ENCODE assay signal across 27 mouse cellular contexts in the genomic region with DNA sequence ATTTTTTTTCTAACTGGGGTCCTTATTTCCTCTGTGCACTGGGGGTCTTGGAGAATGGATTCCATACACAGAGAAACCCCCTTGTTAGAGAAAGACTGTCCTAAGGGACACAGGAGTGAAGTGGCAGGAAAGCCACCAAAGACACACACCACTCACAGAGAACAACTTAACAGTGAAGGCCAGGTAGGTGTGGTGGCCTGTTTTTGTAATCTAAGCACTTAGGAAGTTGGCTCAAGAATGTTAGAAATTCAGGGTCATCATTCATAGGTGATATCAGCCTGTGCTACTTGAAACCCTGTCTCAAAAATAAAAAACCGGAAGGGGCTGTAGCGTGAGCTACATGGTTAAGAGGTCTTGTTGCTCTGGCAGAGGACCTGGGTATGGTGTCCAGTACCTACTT. TPM values are rescaled to one million over a fixed set of nuclear protein-coding genes. Genes with fewer than 3 reads are reported as not detected.
A peak's percentile ranks its signal among the peaks of the same experiment; 100 is the strongest.
DNase-seq lines count a peak whose midpoint lies in the region; ATAC-seq and TF ChIP-seq lines count a peak whose summit lies in the region.
"Had no signal": no experiment of that assay in that cellular context is flagged by ENCODE, and none has a peak within 500 bp of the region (broad histone marks: within the 10 kb centered on the region; RNA-seq: fewer than 3 reads in every experiment).

No protein-coding gene starts in this region.

- H3K27ac ChIP-seq in liver, embryonic 13.5 days = no peak overlapping the region
- no peak overlapping the region for H3K27ac ChIP-seq in liver, postnatal 0 days (ENCODE audit: low read depth)
- H3K27ac ChIP-seq: embryonic facial prominence, embryonic 10.5 days; embryonic facial prominence, embryonic 12.5 days; forebrain, embryonic 13.5 days; forebrain, embryonic 15.5 days had no signal

- peaks cover 26% of the 10 kb centered on the region for H3K4me1 ChIP-seq in liver, embryonic 13.5 days (replicated peaks)
- peaks cover 9% of the 10 kb centered on the region for H3K4me1 ChIP-seq in liver, postnatal 0 days (ENCODE audit: insufficient read depth)
- H3K4me1 ChIP-seq: embryonic facial prominence, embryonic 12.5 days had no signal

- no peak for ATAC-seq in liver, embryonic 13.5 days (ENCODE audit: low read depth)
- no peak for ATAC-seq in liver, postnatal 0 days
- ATAC-seq: activated CD4-positive, CD25-positive, alpha-beta regulatory T cell, adult 4 months; CD4-positive, CD25-positive, alpha-beta regulatory T cell, adult 4 months; forebrain, embryonic 13.5 days; forebrain, embryonic 15.5 days; Patski had no signal

- H3K4me3 ChIP-seq in liver, embryonic 13.5 days (replicated peaks) = no peak overlapping the region
- no peak overlapping the region for H3K4me3 ChIP-seq in liver, postnatal 0 days (ENCODE audit: low read depth, low read length)
- H3K4me3 ChIP-seq: embryonic facial prominence, embryonic 10.5 days; embryonic facial prominence, embryonic 12.5 days; forebrain, embryonic 13.5 days; forebrain, embryonic 15.5 days had no signal

- H3K36me3 ChIP-seq in liver, embryonic 13.5 days = no peaks in the 10 kb centered on the region
- H3K36me3 ChIP-seq in liver, postnatal 0 days (replicated peaks; ENCODE audit: insufficient read depth, low read length) = no peaks in the 10 kb centered on the region
- H3K36me3 ChIP-seq: embryonic facial prominence, embryonic 10.5 days; embryonic facial prominence, embryonic 12.5 days; forebrain, embryonic 15.5 days; G1E had no signal

- H3K27me3 ChIP-seq in liver, embryonic 13.5 days = peaks cover 5% of the 10 kb centered on the region; the same call in 1 of the 2 replicates
- H3K27me3 ChIP-seq in liver, postnatal 0 days (ENCODE audit: insufficient read depth, low read length) = no peaks in the 10 kb centered on the region
- H3K27me3 ChIP-seq: Patski had no signal

- H3K9me3 ChIP-seq in liver, embryonic 13.5 days (replicated peaks) = no peaks in the 10 kb centered on the region
- H3K9me3 ChIP-seq in liver, postnatal 0 days (ENCODE audit: low read length) = no peaks in the 10 kb centered on the region
- H3K9me3 ChIP-seq: embryonic facial prominence, embryonic 10.5 days; embryonic facial prominence, embryonic 12.5 days; forebrain, embryonic 13.5 days; forebrain, embryonic 15.5 days; G1E had no signal

- whole genome bisulfite sequencing in liver, embryonic 13.5 days (ENCODE audit: insufficient replicate concordance) = 83% methylated on average over 2 of the region's 2 CpGs
- 81% methylated on average over 2 of the region's 2 CpGs for WGBS in liver, postnatal 0 days (ENCODE audit: insufficient replicate concordance)

- H3K4me2 ChIP-seq in liver, embryonic 13.5 days = 0 out of 2 replicates have a peak overlapping the region, but pooled peaks have one; percentile 7
- no peak overlapping the region for H3K4me2 ChIP-seq in liver, postnatal 0 days (ENCODE audit: low read depth, low read length)
- H3K4me2 ChIP-seq: embryonic facial prominence, embryonic 12.5 days; forebrain, embryonic 13.5 days; forebrain, embryonic 15.5 days had no signal

- no peak for TF ChIP-seq CTCF in liver, postnatal 0 days (IDR thresholded peaks at IDR 0.05; ENCODE audit: low read depth)

- TF ChIP-seq EP300 in liver, postnatal 0 days (IDR thresholded peaks at IDR 0.05; ENCODE audit: low read depth) = no peak

- H3K9ac ChIP-seq in liver, embryonic 13.5 days = no peak overlapping the region; the same call in 1 of the 2 replicates
- no peak overlapping the region for H3K9ac ChIP-seq in liver, postnatal 0 days (replicated peaks)
- H3K9ac ChIP-seq: embryonic facial prominence, embryonic 12.5 days; forebrain, embryonic 13.5 days; forebrain, embryonic 15.5 days had no signal

- peak; percentile 64 for DNase-seq in heart, adult 11 months
- no peak for DNase-seq in heart, adult 18-20 months
- DNase-seq in liver, embryonic 13.5 days = no peak
- no peak for DNase-seq in liver, postnatal 0 days
- DNase-seq in testis, postnatal 10 days (ENCODE audit: low spot score) = peak; percentile 26
- DNase-seq in testis, postnatal 14 days (ENCODE audit: low spot score) = no peak
- DNase-seq: adrenal gland, adult 8-10 months; adrenal gland, postnatal 14 days; adrenal gland, postnatal 36 days; B cell, adult 2 months; cerebellum, adult 11-12 months; cerebellum, adult 2 months; cerebellum, postnatal 10 days; cerebellum, postnatal 25 days had no signal

RNA-seq across cellular contexts. Expression of a gene that starts 31.8 kb away (rescaled TPM):
- not detected for total RNA-seq in heart, adult 18-20 months (2021)
- not detected in 2 replicates for polyA plus RNA-seq in liver, embryonic 13.5 days (2015; fragmentation: Nextera tagmentation; extraction: Ambion mirVana)
- polyA plus RNA-seq in liver, postnatal 0 days (2015; fragmentation: Nextera tagmentation; extraction: Ambion mirVana) = not detected in 2 replicates
- total RNA-seq: adrenal gland, adult 18-20 months; adrenal gland, adult 8-10 months; adrenal gland, postnatal 14 days; adrenal gland, postnatal 36 days had no signal
- polyA plus RNA-seq: CD4-positive, CD25-positive, alpha-beta regulatory T cell, adult 4 months; cerebellum, adult 2 months; cortical plate, adult 2 months; embryonic facial prominence, embryonic 10.5 days; embryonic facial prominence, embryonic 14.5 days; forebrain, embryonic 11.5 days; forebrain, embryonic 13.5 days; forebrain, embryonic 15.5 days; G1E; Patski had no signal

RNA-seq across cellular contexts. Expression of a gene that starts 41.0 kb away (rescaled TPM):
- 100 to 1,000 TPM; 279 to 290 TPM for total RNA-seq in heart, adult 18-20 months (2021)
- polyA plus RNA-seq in liver, embryonic 13.5 days (2015; fragmentation: Nextera tagmentation; extraction: Ambion mirVana) = 1.3 and 1.7 TPM in 2 replicates
- polyA plus RNA-seq in liver, postnatal 0 days (2015; fragmentation: Nextera tagmentation; extraction: Ambion mirVana) = 19.2 and 21.8 TPM in 2 replicates
- total RNA-seq: adrenal gland, postnatal 36 days; CH12.LX; G1E had no signal
- polyA plus RNA-seq: activated CD4-positive, CD25-positive, alpha-beta regulatory T cell, adult 4 months; G1E; Patski had no signal

Comparison
In these comparisons a context has a peak if more than half of its experiments do, and no peak if none do; other contexts are left out.
1. DNase-seq: peak in heart, adult 11 months (single experiment) and testis, postnatal 10 days (single experiment); none in heart, adult 18-20 months (0 of 2), liver, embryonic 13.5 days (single experiment), liver, postnatal 0 days (single experiment) and testis, postnatal 14 days (single experiment).